In the genomic region with DNA sequence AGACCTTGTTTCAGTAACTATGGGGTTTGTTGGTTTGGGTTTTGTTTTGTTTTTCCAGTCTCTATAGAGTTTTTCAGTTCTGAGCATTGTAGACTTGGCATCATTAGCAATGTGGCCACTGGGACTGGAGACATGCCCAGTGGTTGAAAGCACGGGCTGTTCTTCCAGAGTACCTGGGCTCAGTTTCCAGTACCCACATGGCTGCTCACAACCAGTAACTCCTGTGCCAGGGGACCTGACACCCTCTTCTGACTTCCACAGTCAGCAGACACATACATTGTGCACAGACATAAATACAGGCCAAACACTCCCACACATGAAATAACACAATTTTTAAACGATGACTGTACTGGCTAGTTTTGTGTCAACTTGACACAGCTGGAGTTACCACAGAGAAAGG, we compare ENCODE assay signal across 12 mouse cellular contexts.
A peak's percentile ranks its signal among the peaks of the same experiment; 100 is the strongest.
DNase-seq lines count a peak whose midpoint lies in the region.
"Had no signal": no experiment of that assay in that cellular context is flagged by ENCODE, and none has a peak within 500 bp of the region (broad histone marks: within the 10 kb centered on the region; RNA-seq: fewer than 3 reads in every experiment).

No protein-coding gene starts in this region.

- DNase-seq in gastrocnemius, adult 18-20 months (ENCODE audit: low spot score) = peak; percentile 66
- no peak for DNase-seq in gastrocnemius, postnatal 10 days
- peak; percentile 48 to 57 for DNase-seq in kidney, postnatal 36 days
- no peak for DNase-seq in kidney, postnatal 4 days
- DNase-seq in Muller cell, postnatal 12 days (ENCODE audit: inconsistent ontology term) = peak; percentile 73
- peak; percentile 94 for DNase-seq in fibroblast of lung, adult 2 months (ENCODE audit: low read depth)
- no peak for DNase-seq in spleen, adult 18-20 months
- no peak for DNase-seq in ovary, postnatal 36 days (ENCODE audit: low spot score)
- DNase-seq: B cell, adult 2 months; cerebellum, adult 11-12 months; lung, embryonic 14.5 days; thymus, adult 18-20 months had no signal

Comparison
In these comparisons a context has a peak if more than half of its experiments do, and no peak if none do; other contexts are left out.
1. DNase-seq: peak in gastrocnemius, adult 18-20 months (single experiment), kidney, postnatal 36 days (2 of 2), Muller cell, postnatal 12 days (single experiment) and fibroblast of lung, adult 2 months (single experiment); none in gastrocnemius, postnatal 10 days (single experiment), kidney, postnatal 4 days (0 of 2), spleen, adult 18-20 months (0 of 2) and ovary, postnatal 36 days (single experiment).